ENCODE assay signal across 26 mouse cellular contexts in the genomic region with DNA sequence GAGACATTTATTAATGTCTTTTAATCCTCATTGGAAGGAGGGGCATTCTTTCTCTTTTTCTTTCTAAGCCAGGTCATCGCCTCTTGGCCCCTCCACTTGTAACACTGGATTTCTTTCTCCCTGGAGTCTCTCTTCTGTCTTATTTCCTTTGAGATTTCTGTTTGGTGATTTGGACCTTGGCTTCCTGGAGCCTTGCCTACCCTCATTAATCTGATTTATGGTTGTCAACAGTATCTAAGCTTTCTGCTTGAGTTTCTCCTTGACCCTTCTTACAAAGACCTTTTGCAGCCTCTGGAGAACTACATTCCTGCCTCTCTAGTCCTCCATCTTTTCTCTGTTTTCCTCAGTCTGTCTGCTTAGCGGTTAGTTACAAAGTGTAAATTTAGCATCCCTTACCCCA. TPM values are rescaled to one million over a fixed set of nuclear protein-coding genes. Genes with fewer than 3 reads are reported as not detected.
A peak's percentile ranks its signal among the peaks of the same experiment; 100 is the strongest.
DNase-seq lines count a peak whose midpoint lies in the region; ATAC-seq and TF ChIP-seq lines count a peak whose summit lies in the region.
"Had no signal": no experiment of that assay in that cellular context is flagged by ENCODE, and none has a peak within 500 bp of the region (broad histone marks: within the 10 kb centered on the region; RNA-seq: fewer than 3 reads in every experiment).

No protein-coding gene starts in this region.

- WGBS in kidney, postnatal 0 days, result 13% methylated on average over 2 of the region's 2 CpGs
- 78% methylated on average over 2 of the region's 2 CpGs for WGBS in forebrain, embryonic 12.5 days

- no peak overlapping the region for H3K4me2 ChIP-seq in kidney, postnatal 0 days (ENCODE audit: low read length)
- no peak overlapping the region for H3K4me2 ChIP-seq in forebrain, embryonic 12.5 days
- H3K4me2 ChIP-seq: embryonic facial prominence, embryonic 13.5 days; forebrain, embryonic 15.5 days; heart, embryonic 15.5 days; hindbrain, embryonic 15.5 days; limb, embryonic 15.5 days; liver, embryonic 15.5 days; lung, embryonic 15.5 days; neural tube, embryonic 12.5 days had no signal

- no peak for TF ChIP-seq POLR2A in testis, adult 2 months (IDR thresholded peaks at IDR 0.05; ENCODE audit: control insufficient read depth, low read depth, low read length)

- no peaks in the 10 kb centered on the region for H3K36me3 ChIP-seq in testis, adult 2 months (ENCODE audit: control insufficient read depth, insufficient read depth, low read length)
- H3K36me3 ChIP-seq in kidney, postnatal 0 days (ENCODE audit: insufficient read depth, low read length), result no peaks in the 10 kb centered on the region
- H3K36me3 ChIP-seq in forebrain, embryonic 12.5 days (replicated peaks), result no peaks in the 10 kb centered on the region
- H3K36me3 ChIP-seq: embryonic facial prominence, embryonic 13.5 days; forebrain, embryonic 15.5 days; heart, embryonic 15.5 days; hindbrain, embryonic 15.5 days; limb, embryonic 15.5 days; lung, embryonic 15.5 days; neural tube, embryonic 12.5 days had no signal

- ATAC-seq in kidney, postnatal 0 days (replicated peaks; ENCODE audit: low FRiP score, low read depth), result no peak
- ATAC-seq in forebrain, embryonic 12.5 days (ENCODE audit: low FRiP score), result no peak
- ATAC-seq: forebrain, embryonic 15.5 days had no signal

- no peak overlapping the region for H3K9ac ChIP-seq in kidney, postnatal 0 days (ENCODE audit: low read depth, low read length)
- H3K9ac ChIP-seq in forebrain, embryonic 12.5 days, result no peak overlapping the region
- H3K9ac ChIP-seq: embryonic facial prominence, embryonic 13.5 days; forebrain, embryonic 15.5 days; heart, embryonic 15.5 days; hindbrain, embryonic 15.5 days; limb, embryonic 15.5 days; liver, embryonic 15.5 days; lung, embryonic 15.5 days; neural tube, embryonic 12.5 days had no signal

- no peaks in the 10 kb centered on the region for H3K27me3 ChIP-seq in testis, adult 2 months (ENCODE audit: control insufficient read depth, insufficient read depth, low read length)
- no peaks in the 10 kb centered on the region for H3K27me3 ChIP-seq in kidney, postnatal 0 days (ENCODE audit: insufficient read depth, low read length)
- H3K27me3 ChIP-seq in forebrain, embryonic 12.5 days, result peaks cover 41% of the 10 kb centered on the region
- H3K27me3 ChIP-seq: lung, embryonic 15.5 days had no signal

- H3K4me1 ChIP-seq in testis, adult 2 months (ENCODE audit: control insufficient read depth, insufficient read depth, low read length), result peaks cover 18% of the 10 kb centered on the region
- H3K4me1 ChIP-seq in kidney, postnatal 0 days (replicated peaks; ENCODE audit: insufficient read depth, low read length), result peaks cover 18% of the 10 kb centered on the region
- peaks cover 20% of the 10 kb centered on the region for H3K4me1 ChIP-seq in forebrain, embryonic 12.5 days

- TF ChIP-seq CTCF in testis, adult 2 months (IDR thresholded peaks at IDR 0.05; ENCODE audit: control insufficient read depth, insufficient read depth, insufficient replicate concordance, low read depth, low read length), result no peak
- no peak for TF ChIP-seq CTCF in kidney, postnatal 0 days (IDR thresholded peaks at IDR 0.05; ENCODE audit: low read depth)

- H3K27ac ChIP-seq in testis, adult 2 months (ENCODE audit: control insufficient read depth, insufficient read depth, low read depth, low read length), result 0 out of 2 replicates have a peak overlapping the region, but pooled peaks have one; percentile 0
- 0 out of 2 replicates have a peak overlapping the region, but pooled peaks have one; percentile 5 for H3K27ac ChIP-seq in kidney, postnatal 0 days
- no peak overlapping the region for H3K27ac ChIP-seq in forebrain, embryonic 12.5 days
- H3K27ac ChIP-seq: embryonic facial prominence, embryonic 13.5 days; forebrain, embryonic 15.5 days; heart, embryonic 15.5 days; hindbrain, embryonic 15.5 days; left cerebral cortex, adult 2 months; limb, embryonic 15.5 days; liver, embryonic 15.5 days; lung, embryonic 15.5 days; neural tube, embryonic 12.5 days had no signal

- intact Hi-C loops in heart, postnatal 14 days (cut with DNase I), result no loop called here

- H3K9me3 ChIP-seq in kidney, postnatal 0 days (replicated peaks; ENCODE audit: low read length), result no peaks in the 10 kb centered on the region
- H3K9me3 ChIP-seq in forebrain, embryonic 12.5 days, result no peaks in the 10 kb centered on the region
- H3K9me3 ChIP-seq: embryonic facial prominence, embryonic 13.5 days; forebrain, embryonic 15.5 days; heart, embryonic 15.5 days; hindbrain, embryonic 15.5 days; limb, embryonic 15.5 days; liver, embryonic 15.5 days; lung, embryonic 15.5 days; neural tube, embryonic 12.5 days had no signal

- H3K4me3 ChIP-seq in testis, adult 2 months (ENCODE audit: control insufficient read depth, low read depth, low read length), result no peak overlapping the region
- no peak overlapping the region for H3K4me3 ChIP-seq in kidney, postnatal 0 days (replicated peaks; ENCODE audit: low read depth, low read length)
- no peak overlapping the region for H3K4me3 ChIP-seq in forebrain, embryonic 12.5 days (replicated peaks)
- H3K4me3 ChIP-seq: embryonic facial prominence, embryonic 13.5 days; forebrain, embryonic 15.5 days; heart, embryonic 15.5 days; hindbrain, embryonic 15.5 days; left cerebral cortex, adult 2 months; limb, embryonic 15.5 days; liver, embryonic 15.5 days; lung, embryonic 15.5 days; megakaryocyte, embryonic 14.5 days; neural tube, embryonic 12.5 days had no signal

- peak; percentile 75 to 95 for DNase-seq in adrenal gland, adult (ENCODE audit: inconsistent age in 2 of 2, low spot score in 1 of 2)
- no peak for DNase-seq in adrenal gland, postnatal 25 days
- no peak for DNase-seq in testis, postnatal 10 days (ENCODE audit: low spot score)
- DNase-seq in kidney, postnatal 0 days (ENCODE audit: low spot score), result peak; percentile 89
- no peak for DNase-seq in heart, postnatal 14 days
- DNase-seq: cerebellum, adult 11-12 months; cerebellum, postnatal 14 days; embryo, embryonic 11 days; heart, postnatal 4 days; layer of hippocampus, adult 9-11 months; left cerebral cortex, postnatal 4 days; lung, postnatal 36 days; midbrain, embryonic 14.5 days; thymus, postnatal 25 days had no signal

RNA-seq across cellular contexts. Expression of a gene that starts 3.0 kb away (rescaled TPM):
- total RNA-seq in adrenal gland, postnatal 25 days (2021), result 10.3 and 10.4 TPM in 2 replicates
- 4.0 and 5.7 TPM in 2 replicates for polyA plus RNA-seq in testis, adult 2 months (2012; rRNA removed)
- polyA plus RNA-seq in kidney, postnatal 0 days (2015; fragmentation: Nextera tagmentation; extraction: Ambion mirVana), result 2.0 and 2.7 TPM in 2 replicates
- 1 to 10 TPM; 1.0 to 1.8 TPM for total RNA-seq in heart, postnatal 14 days (2021)
- 2.6 and 3.4 TPM in 2 replicates for polyA plus RNA-seq in forebrain, embryonic 12.5 days (2016; fragmentation: Nextera tagmentation; extraction: Ambion mirVana)

RNA-seq across cellular contexts. Expression of a gene that starts 3.0 kb away (rescaled TPM):
- total RNA-seq in adrenal gland, postnatal 25 days (2021), result 10.6 and 12.1 TPM in 2 replicates
- 9.4 and 10.0 TPM in 2 replicates for polyA plus RNA-seq in testis, adult 2 months (2012; rRNA removed)
- polyA plus RNA-seq in kidney, postnatal 0 days (2015; fragmentation: Nextera tagmentation; extraction: Ambion mirVana), result 2.7 and 2.9 TPM in 2 replicates
- 1 to 10 TPM; 1.4 to 1.6 TPM for total RNA-seq in heart, postnatal 14 days (2021)
- 3.4 and 3.7 TPM in 2 replicates for polyA plus RNA-seq in forebrain, embryonic 12.5 days (2016; fragmentation: Nextera tagmentation; extraction: Ambion mirVana)

RNA-seq across cellular contexts. Expression of a gene that starts 10.4 kb away (rescaled TPM):
- total RNA-seq in adrenal gland, postnatal 25 days (2021), result 92.9 and 112 TPM in 2 replicates
- polyA plus RNA-seq in testis, adult 2 months (2012; rRNA removed), result 71.3 and 82.0 TPM in 2 replicates
- polyA plus RNA-seq in kidney, postnatal 0 days (2015; fragmentation: Nextera tagmentation; extraction: Ambion mirVana), result 165 and 166 TPM in 2 replicates
- total RNA-seq in heart, postnatal 14 days (2021), result 100 to 1,000 TPM; 133 to 136 TPM
- polyA plus RNA-seq in forebrain, embryonic 12.5 days (2016; fragmentation: Nextera tagmentation; extraction: Ambion mirVana), result 117 TPM in 2 replicates

RNA-seq across cellular contexts. Expression of a gene that starts 12.2 kb away (rescaled TPM):
- 11.6 and 22.8 TPM in 2 replicates for total RNA-seq in adrenal gland, postnatal 25 days (2021)
- 0.25 and 1.1 TPM in 2 replicates for polyA plus RNA-seq in testis, adult 2 months (2012; rRNA removed)
- polyA plus RNA-seq in kidney, postnatal 0 days (2015; fragmentation: Nextera tagmentation; extraction: Ambion mirVana), result 3.1 and 4.8 TPM in 2 replicates
- total RNA-seq in heart, postnatal 14 days (2021), result 1 to 10 TPM in 1 of 2 experiments, under 1 TPM in 1; 0.38 to 1.1 TPM
- polyA plus RNA-seq in forebrain, embryonic 12.5 days (2016; fragmentation: Nextera tagmentation; extraction: Ambion mirVana), result 0.27 TPM in 1 of 2 replicates, not detected in the other
- total RNA-seq: left cerebral cortex, postnatal 4 days had no signal
- polyA plus RNA-seq: forebrain, embryonic 15.5 days; hindbrain, embryonic 15.5 days; midbrain, embryonic 14.5 days had no signal

RNA-seq across cellular contexts. Expression of a gene that starts 16.9 kb away (rescaled TPM):
- total RNA-seq in adrenal gland, postnatal 25 days (2021), result 76.1 and 82.2 TPM in 2 replicates
- 20.7 and 20.9 TPM in 2 replicates for polyA plus RNA-seq in testis, adult 2 months (2012; rRNA removed)
- polyA plus RNA-seq in kidney, postnatal 0 days (2015; fragmentation: Nextera tagmentation; extraction: Ambion mirVana), result 33.9 and 37.6 TPM in 2 replicates
- 10 to 100 TPM; 10.4 to 11.4 TPM for total RNA-seq in heart, postnatal 14 days (2021)
- polyA plus RNA-seq in forebrain, embryonic 12.5 days (2016; fragmentation: Nextera tagmentation; extraction: Ambion mirVana), result 37.4 and 38.6 TPM in 2 replicates

Comparison
In these comparisons a context has a peak if more than half of its experiments do, and no peak if none do; other contexts are left out.
1. DNase-seq: peak in adrenal gland, adult (2 of 2) and kidney, postnatal 0 days (single experiment); none in adrenal gland, postnatal 25 days (single experiment), testis, postnatal 10 days (single experiment) and heart, postnatal 14 days (0 of 2).